Mouse (Mus musculus): Measurements from ENCODE around the gene Cpne4.

GRCm38 (mm10) chr9:104972828-104973227 lies 425.7 kb downstream of the Cpne4 start:
- no peak for TF ChIP-seq GATA1 (IDR thresholded peaks at IDR 0.05; ENCODE audit: low read length)
- no peak for TF ChIP-seq TAL1 (IDR thresholded peaks at IDR 0.05; ENCODE audit: low read length)
